Mouse (Mus musculus) Muller cell, postnatal 12 days (primary cell): Measurements from ENCODE around the gene Matk.
A peak's percentile ranks its signal among the peaks of the same experiment; 100 is the strongest.

ENCODE experiments used
- DNase-seq: peaks from one replicate; pipeline ENCODE4 v3.0.0-alpha.2; 2015; ENCODE audit errors: inconsistent ontology term

Gene Matk

GRCm38 (mm10) chr10:81242021-81242420, 10.7 kb upstream of the Matk start:
- DNase-seq = no peak

DNA sequence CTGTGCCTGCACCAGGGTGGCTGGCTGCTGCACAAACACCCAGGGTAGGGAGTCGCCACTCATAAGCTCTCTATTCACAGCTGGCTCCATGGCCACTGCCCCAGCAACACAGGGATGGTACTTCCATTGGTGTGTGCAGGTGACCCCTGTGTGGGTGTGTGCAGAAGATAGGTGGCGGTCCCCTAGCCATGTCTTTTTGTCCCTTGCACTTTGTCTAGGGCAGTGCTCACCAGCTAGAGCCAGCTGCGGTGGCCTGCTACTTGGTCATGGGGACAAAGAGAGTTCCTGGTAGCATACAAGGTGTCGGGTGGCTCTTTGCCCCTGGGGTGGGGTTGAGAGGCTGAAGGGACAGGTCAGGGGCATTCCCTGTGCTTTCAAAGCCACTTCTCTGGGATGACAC, 8.6 kb upstream of the Matk start:
- DNase-seq = no peak

DNA sequence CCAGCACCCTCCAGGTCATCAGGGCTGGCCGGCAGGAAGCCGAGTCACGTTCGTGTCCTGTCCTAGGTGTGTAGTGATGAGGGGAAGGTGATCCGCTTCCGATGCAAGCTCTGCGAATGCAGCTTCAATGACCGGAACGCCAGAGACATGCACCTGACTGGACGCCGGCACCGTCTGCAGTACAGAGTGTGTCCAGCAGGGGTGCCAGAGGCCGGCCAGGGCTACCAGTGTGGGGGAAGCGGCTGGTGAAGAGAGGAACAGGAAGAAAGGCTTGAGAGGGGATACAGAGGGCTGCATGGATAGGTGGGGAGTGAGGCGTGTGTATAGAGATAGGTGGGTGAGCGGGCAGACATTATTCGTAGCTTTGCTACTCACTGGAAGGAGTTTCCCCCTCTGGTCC, 8.1 kb upstream of the Matk start:
- peak; percentile 56 for DNase-seq

- DNase-seq = no peak
Observed at GRCm38 (mm10) chr10:81245166-81245565, 7.6 kb upstream of the Matk start.

DNA sequence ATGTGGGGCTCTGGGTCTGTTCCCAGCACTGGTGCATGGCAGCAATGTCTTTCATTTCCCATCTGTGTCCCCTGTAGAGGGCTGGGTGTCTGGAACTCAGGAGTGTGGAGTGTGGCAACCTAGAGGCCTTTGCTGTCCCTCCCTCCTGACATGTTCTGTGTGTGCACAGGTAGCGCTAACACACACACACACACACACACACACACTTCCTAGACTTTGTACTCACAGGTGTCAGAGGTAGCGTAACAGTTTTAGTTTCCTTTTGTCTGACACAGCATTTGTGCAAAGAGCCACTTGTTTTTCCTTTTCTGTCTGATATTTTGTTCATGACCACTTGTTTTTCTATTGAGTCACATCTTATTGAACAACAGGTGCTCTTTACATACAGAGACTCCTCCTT, 4.9 kb upstream of the Matk start:
- no peak for DNase-seq

DNA sequence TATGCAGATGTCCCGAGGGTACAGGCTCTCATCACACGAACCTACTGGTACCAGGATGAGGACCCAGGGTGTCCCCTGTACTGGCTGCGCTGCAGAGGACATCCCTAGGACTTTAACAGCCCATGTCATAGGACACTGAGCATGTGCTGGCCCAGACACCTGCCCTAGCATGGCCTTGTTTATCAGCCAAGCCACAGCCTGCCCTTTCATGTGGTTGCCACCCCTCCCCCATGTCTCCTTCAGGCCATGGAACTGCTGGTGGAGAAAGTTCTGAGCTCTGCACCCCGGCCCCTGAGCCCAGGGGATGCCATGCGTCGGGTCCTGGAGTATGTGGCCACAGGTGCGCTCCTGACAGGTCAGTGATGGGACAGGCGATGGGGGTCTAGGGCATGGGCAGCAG, 3.3 kb upstream of the Matk start:
- no peak for DNase-seq

DNA sequence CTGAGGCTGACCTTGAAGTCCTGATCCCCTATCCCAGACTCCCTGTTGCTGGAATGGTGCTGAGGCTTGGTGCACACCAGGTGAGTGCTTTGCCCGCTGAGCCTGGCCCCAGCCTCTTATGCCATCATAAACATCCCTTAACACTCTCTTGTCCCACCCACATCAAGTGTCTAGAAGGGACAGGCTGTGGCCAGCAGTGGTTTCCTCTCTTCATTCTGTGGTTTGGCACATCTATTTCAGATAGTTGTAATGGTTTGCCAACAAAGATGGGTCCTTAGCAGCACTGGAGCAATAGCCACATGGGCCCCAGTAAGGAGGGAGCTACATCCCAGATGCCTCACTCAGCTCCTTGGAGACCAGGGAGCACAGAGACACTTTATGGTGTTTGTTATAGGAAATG, 2.2 kb downstream of the Matk start:
- DNase-seq = no peak

DNA sequence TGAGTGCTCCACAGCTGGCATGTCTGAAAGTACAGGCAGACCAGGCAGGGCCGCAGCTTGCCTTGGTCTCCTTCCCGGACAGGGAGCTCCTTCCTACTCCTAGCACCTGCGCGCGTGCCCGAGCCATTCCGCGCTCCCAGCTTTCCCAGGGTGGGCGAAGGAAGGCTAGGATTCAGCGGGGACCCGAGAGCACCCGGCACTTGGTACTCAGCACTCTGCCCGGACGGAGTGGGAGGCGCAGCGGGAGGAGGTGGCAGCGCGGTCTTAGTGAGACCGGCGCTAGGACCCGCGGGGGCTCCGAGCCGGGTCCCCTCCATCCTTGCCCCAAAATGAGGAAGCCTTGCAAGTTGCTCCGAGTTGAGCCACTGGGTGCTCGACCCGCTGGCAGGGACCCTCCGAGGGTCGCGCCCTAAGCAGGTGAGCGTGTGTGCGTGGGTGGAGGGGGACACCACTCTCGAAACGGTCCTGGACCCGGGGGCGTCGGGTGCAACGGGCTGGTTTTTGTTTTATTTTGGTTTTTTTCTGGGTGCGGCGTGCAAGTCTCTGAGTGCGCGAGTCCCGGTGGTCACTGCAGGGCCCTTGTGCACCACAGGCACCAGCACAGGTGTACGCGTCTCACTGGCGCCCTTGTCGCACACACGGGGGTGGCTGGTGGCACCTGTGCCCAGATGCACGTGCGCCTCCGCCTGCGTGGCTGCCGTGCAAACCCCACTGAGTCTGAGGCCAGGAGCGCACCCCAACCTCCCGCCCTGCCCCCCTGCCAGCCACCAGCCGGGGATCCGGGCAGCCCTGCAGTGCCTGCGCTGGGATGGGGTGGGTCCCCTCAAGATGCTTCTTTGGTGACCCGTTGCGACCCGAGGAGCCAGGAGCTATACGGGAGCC, 4.7 kb downstream of the Matk start:
- peak; percentile 45 for DNase-seq

- no peak for DNase-seq
Observed at GRCm38 (mm10) chr10:81259225-81259884, 6.6 kb downstream of the Matk start.

GRCm38 (mm10) chr10:81261025-81261424, 8.3 kb downstream of the Matk start:
- DNase-seq = no peak

DNA sequence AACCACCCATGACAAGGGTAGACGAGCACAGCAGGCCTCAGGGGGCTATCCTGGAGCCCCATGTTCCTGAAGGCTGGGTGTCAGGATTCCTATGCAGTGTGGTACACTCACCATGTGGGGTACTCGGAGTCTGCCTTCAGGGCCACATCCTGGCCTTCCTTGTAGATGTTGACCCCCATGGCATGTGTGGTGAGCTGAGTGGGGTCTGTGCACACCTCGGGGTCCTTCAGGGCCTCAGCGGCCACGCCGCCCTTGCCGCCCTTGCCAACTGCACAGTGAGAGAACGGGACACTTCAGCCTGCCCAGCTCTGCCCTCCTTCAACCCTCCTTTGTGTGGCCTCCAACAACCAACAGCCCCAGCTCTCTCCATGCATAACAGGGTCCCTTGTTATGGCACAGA, 12.8 kb downstream of the Matk start:
- DNase-seq = no peak

DNA sequence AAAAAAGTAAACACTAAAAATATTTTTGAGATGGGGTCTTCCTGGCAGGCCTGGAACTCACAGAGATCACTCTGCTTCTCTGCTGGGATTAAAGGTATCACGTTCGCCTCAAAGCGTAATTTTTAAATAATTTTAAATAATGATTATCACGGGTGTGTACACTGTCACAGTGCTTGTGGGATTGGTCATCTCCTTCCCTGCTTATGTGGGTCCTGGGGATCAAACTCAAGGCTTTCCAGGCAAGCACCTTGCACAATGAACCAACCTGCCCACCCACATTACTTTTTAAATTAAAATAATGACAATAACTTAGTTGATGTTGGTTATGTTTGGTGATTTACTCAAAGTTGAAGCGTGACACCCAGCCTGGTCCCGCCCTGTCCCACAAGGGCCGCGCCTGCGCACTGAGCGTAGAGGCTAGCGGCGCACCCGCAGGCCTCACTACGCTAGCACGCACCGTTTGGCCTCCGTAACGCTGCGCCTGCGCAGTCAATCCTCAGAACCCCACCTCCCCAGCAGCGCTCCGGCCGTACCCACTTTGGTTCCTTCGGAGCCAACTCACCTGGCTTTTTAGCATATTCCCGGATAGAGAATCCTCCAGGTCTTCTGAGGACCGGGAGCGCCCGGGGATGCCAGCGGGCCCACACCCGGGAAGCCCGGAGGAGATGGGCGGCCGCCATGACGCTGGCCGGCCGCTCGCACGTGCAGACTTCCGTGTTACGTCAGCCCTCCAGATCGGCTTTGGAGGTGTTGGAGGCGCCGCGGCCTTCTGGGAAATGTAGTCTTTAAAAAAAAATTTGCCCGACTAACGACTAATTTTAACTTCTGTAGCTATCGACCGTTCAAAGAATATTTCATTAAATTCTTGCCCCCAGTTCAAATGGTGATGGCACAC, 13.7 kb downstream of the Matk start, which contains the start of the genes Mrpl54 and Apba3:
Gene Mrpl54, minus strand, starts transcription at position 724 of the 895 bp plus-strand sequence.
Gene Apba3, plus strand, starts transcription at position 750 of the 895 bp plus-strand sequence.
- peak; percentile 97 for DNase-seq

DNA sequence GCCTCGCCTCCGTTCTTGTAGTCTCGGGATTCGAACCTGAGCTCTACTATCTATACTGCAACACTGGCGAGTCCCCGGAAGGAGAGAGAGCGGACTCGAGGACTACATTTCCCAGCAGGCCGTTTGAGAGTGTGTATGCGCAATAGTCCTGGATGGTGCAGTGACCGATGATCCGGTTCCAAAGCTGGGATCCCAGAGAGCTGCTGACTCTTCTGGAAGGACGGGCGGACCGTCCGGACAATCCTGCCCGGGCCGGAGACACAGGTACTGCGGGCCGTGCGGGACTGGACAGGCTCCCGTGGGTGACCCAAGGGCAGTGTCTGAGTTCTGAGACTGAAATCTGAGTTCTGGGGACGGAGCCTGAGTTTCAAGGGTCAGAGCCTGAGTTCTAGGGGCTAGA, 15.3 kb downstream of the Matk start:
- DNase-seq = peak; percentile 82

DNA sequence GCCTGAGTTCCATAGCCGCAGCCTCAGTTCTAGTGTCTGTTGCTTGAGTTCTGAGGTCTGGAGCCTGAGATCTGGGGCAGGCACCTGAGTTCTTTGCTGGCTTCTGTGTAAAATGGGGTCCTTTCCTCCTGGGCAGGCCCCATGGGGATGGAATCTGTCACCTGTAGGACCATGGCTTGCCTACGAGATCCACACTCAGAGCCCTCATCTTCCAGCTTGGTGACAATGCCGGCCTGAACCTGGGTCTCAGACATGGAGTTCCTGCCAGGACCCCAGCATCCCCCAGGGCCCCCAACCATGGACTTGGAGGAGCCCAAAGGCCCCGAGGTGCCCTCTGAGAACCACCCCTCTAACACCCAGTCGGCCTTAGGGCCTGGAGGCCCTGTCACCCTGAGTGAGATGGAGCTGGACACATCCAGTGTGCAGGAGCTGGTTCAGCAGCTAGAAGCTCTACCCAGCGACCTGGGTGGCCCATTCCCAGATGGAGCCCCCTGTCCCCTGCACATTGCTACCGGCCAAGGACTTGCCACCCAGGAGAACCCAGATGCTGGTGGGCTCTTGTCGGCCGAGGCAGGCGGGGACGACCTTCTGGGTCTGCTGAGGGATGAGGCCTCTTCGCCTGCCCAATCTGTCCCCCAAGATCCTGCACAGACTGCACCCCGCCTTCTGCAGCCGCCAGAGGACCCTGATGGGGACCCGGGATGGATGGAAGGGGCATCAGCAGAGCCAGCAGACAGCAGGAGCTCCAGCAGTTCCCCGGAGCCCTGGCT, 16.1 kb downstream of the Matk start:
- no peak for DNase-seq

DNA sequence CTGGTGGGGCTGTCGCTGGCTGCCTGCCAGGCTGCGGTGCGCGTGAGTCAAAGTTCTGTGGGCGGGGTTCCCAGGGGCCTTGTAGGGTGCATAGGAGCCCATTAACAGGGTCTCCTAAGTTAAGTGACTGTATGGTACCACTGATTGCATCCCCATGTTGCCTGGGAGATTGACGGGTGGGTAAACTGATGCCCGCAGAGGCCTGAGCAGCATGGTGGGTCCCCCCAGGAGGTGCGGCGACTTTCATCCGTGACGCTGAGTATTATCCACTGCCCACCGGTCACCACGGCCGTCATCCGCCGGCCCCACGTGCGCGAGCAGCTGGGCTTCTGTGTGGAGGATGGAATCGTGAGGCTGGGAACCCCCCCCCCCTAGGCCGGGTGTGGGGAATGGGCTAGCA, 19.6 kb downstream of the Matk start:
- DNase-seq = no peak

- DNase-seq = no peak
Observed at GRCm38 (mm10) chr10:81273842-81274241, 21.1 kb downstream of the Matk start.

GRCm38 (mm10) chr10:81277676-81278075, 24.9 kb downstream of the Matk start:
- no peak for DNase-seq

- no peak for DNase-seq
Observed at GRCm38 (mm10) chr10:81279496-81279895, 26.8 kb downstream of the Matk start.

GRCm38 (mm10) chr10:81284189-81284588, 31.5 kb downstream of the Matk start:
- DNase-seq = no peak

DNA sequence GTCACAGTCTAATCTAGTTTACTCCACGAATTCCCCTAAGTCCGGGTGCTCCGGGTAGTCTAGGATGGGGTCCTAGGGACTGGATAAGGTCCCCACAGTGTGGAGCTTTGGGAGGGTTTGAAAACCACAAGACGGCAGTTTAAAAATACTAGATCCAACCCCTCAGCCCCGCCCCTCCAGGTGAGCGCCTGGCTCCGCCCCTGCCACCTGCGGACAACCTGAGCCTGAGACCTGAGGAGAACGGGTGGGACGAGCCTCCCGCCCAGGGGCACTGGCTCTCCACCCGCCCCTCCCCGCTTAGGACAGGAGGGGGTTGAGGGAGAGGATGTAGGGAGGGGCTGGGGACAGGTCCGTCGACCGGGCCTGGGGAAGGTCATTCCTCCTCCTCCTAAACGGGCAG, 32.0 kb downstream of the Matk start:
- DNase-seq = no peak
